Mouse (Mus musculus): Measurements from ENCODE around the gene Rpgrip1l.

- TF ChIP-seq POLR2A (IDR thresholded peaks at IDR 0.05; ENCODE audit: control insufficient read depth, extremely low read depth, insufficient read depth, low read length, poor library complexity) (no peak), CTCF (IDR thresholded peaks at IDR 0.05; ENCODE audit: borderline replicate concordance, control insufficient read depth, extremely low read depth, insufficient read depth, low read length, poor library complexity) (no peak)
These were observed 116.4 kb downstream of the Rpgrip1l start for GRCm38 (mm10) chr8:91196661-91197060.
